Mouse (Mus musculus) E14TG2a.4 (cell line): Measurements from ENCODE around the gene Itgb3bp.

Source experiments
- H3K27me3 ChIP-seq: 2 replicates; pipeline ENCODE4 v1.6.1; 2014; ENCODE audit warnings: low read length, control low read depth; ENCODE audit not compliant: insufficient read depth
- H3K36me3 ChIP-seq: 2 replicates; pipeline ENCODE4 v1.6.1; 2014; ENCODE audit warnings: low read length, control low read depth; ENCODE audit not compliant: insufficient read depth
- H3K4me1 ChIP-seq: replicated peaks from 2 replicates; pipeline ENCODE4 v1.6.1; 2014; ENCODE audit warnings: low read depth, low read length, control low read depth
- H3K4me3 ChIP-seq: replicated peaks from 2 replicates; pipeline ENCODE4 v1.5.1; 2014; ENCODE audit warnings: mild to moderate bottlenecking, low read length
- H3K9me3 ChIP-seq: 2 replicates; pipeline ENCODE4 v1.6.1; 2014; ENCODE audit warnings: low read length, control low read depth
- CTCF ChIP-seq: conservative IDR thresholded peaks from 2 replicates; pipeline ENCODE4 v1.5.1; 2014; ENCODE audit warnings: low read length
- NANOG ChIP-seq: IDR thresholded peaks from 2 replicates; pipeline ENCODE4 v1.6.1; 2014; ENCODE audit warnings: borderline replicate concordance, low read length, mixed read lengths
- POU5F1 ChIP-seq: IDR thresholded peaks from 2 replicates; pipeline ENCODE4 v1.6.1; 2014; ENCODE audit warnings: low read length, borderline replicate concordance

Itgb3bp gene

DNA sequence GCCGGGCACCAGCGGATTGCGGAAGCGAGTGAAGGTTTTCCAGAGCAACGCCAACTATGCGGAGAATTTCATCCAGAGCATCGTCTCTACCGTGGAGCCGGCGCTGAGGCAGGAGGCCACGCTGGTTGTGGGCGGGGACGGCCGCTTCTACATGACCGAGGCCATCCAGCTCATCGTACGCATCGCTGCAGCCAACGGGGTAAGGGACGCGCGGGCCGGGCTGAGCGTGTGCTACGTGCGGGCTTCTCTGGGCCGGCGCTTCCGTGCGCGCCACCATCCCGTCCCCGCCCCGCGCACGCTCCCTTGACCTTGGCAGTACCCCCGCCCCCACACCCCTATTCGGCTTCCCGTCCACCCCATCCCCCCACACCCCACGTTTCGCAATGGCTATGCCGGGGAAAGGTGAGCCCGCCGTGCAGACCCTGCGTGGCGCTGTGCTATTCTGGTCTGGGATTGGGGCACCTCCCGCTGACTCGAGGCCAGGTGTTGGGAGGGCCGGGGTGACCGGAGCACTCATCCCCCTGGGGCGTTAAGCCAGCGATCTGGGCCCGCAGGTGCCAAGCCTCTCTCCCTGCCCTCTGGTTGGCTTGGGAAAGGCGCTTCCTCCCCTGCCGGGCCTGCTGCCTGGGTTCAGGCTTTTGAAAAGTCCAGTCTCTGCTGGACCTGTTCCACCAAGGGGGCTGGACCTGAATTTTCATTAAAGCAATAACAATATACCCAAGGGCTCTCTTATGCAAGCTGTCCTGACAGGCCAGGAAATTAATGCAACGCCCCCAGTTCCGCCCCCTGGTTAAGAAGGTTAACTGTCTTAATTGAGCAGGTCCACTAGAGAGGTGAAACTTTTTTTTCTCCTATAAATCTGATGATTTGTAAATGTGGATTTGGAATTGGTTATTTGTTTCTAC lies at the start of gene Itgb3bp:
TSS of gene Itgb3bp (minus strand) at position 201 of the 905 bp plus-strand sequence.
- TF ChIP-seq NANOG: no peak
- no peak for TF ChIP-seq CTCF
- no peak for TF ChIP-seq POU5F1
- H3K36me3 ChIP-seq: peaks cover 26% of the 10 kb centered on the region
- no peaks in the 10 kb centered on the region for H3K9me3 ChIP-seq
- H3K27me3 ChIP-seq: peaks cover 12% of the 10 kb centered on the region
- peaks cover 28% of the 10 kb centered on the region for H3K4me1 ChIP-seq
- H3K4me3 ChIP-seq: peak within 1 kb of the TSS; percentile 92

DNA sequence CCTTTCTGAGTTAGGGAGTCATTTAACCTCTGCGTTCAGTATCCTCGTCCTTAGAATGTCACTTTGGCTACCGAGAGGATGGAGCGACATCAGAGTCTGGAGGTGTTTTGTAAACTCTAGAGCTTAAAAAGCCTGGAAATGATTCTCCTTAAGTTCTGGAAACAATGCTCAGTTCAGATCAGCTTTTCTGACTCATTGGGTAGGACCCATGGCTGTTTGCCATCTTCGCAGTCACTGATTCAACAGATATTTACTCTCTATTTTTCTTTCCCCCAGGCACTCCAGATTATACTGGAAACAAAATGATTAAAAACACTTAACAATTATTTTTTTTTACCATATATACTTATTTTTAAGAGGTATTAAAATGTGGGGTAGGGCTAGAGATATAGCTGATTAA lies 49.7 kb upstream of the Itgb3bp start:
- H3K36me3 ChIP-seq: peaks cover 16% of the 10 kb centered on the region; the same call in 1 of the 2 replicates
- H3K27me3 ChIP-seq: no peaks in the 10 kb centered on the region
- H3K4me3 ChIP-seq: no peak overlapping the region
- no peaks in the 10 kb centered on the region for H3K4me1 ChIP-seq
- no peak for TF ChIP-seq POU5F1
- TF ChIP-seq NANOG: no peak
- TF ChIP-seq CTCF: no peak
- H3K9me3 ChIP-seq: no peaks in the 10 kb centered on the region

DNA sequence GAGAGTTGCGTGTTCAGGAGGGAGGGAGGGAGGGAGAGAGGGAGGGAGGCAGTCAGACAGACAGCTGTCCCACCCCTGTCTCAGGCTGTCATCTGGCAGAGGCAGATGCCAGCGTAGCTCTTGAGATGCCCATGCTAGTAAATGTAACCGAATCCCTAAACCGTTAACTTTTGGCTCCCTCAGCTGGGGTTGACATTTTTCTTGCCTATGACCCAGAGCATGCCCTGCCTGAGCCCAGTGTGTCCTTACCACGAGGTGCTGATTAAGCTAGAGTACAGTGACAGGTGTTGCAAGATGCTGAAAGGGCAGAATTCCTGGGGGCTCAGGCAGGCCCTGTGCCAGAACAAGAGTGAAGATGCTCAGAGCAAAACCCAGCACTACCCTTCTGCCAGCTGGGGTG lies 44.8 kb upstream of the Itgb3bp start:
- TF ChIP-seq NANOG (no peak), POU5F1 (no peak)
- Histone ChIP-seq H3K36me3 (peaks cover 27% of the 10 kb centered on the region), H3K4me1 (no peaks in the 10 kb centered on the region), H3K4me3 (no peak overlapping the region), H3K27me3 (no peaks in the 10 kb centered on the region), H3K9me3 (no peaks in the 10 kb centered on the region)

DNA sequence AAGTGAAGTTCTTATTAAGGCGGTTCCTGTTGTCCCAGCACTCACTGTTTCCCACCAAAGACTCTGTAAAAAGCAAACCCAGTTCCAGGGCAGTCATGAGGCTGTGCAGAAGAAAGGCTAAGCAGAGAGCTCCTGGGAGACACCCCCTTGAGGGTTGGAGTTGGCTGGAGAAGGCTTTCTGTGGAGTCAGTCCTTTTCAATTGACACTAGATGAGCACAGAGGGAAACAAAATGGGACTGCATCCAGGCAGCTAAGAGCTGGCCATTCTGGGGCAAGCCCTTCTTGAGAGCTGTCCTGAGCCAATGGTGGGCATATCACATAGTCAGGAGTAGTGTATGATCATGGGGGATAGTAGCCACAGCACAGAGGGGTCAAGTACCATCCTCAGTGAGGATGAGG lies 44.3 kb upstream of the Itgb3bp start:
- H3K27me3 ChIP-seq: no peaks in the 10 kb centered on the region
- no peaks in the 10 kb centered on the region for H3K9me3 ChIP-seq
- peaks cover 27% of the 10 kb centered on the region for H3K36me3 ChIP-seq
- H3K4me3 ChIP-seq: no peak overlapping the region
- no peaks in the 10 kb centered on the region for H3K4me1 ChIP-seq
- no peak for TF ChIP-seq POU5F1

DNA sequence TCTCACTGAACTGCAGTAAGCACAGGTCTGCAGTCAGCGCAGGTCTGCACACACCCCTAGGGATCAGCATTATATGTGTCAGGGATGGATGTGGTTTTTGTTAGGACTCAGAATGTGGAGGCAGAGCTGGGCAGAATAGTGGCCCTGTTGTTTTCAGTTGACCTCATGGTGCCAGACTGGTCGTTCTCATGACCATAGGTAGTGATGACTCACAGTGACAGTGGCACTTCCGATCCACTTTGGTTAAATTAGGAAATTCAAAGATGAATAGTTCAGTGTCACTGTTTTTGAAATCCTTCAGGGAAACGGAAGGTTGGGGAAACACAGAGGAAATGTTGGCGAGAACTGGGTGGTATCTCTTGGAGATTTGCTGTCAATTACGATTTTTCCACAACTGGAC lies 43.3 kb upstream of the Itgb3bp start:
- H3K4me1 ChIP-seq: no peaks in the 10 kb centered on the region
- TF ChIP-seq CTCF (no peak), NANOG (no peak), POU5F1 (no peak)
- H3K4me3 ChIP-seq: no peak overlapping the region
- H3K9me3 ChIP-seq: no peaks in the 10 kb centered on the region
- H3K27me3 ChIP-seq: no peaks in the 10 kb centered on the region
- peaks cover 27% of the 10 kb centered on the region for H3K36me3 ChIP-seq

DNA sequence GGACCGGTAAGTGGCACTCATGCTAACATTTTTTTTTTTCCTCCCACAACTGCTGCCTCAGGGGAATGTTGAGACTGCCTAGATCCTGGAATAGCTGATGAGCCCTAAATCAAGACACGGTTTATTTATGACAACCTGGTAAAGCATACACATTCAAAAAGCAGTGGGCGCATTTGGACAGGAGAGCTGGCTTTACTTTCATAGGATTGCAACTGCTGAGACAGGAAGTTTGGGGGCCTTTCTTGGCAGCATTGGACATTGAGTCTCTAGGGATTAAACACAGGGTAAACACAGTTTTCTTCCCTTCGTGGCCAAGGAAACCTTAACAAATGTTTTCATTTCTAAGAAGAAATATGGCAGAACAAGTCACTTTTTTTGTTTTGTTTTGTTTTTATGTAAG lies 40.5 kb upstream of the Itgb3bp start:
- Histone ChIP-seq H3K9me3 (no peaks in the 10 kb centered on the region), H3K36me3 (peaks cover 35% of the 10 kb centered on the region), H3K4me3 (no peak overlapping the region), H3K27me3 (no peaks in the 10 kb centered on the region), H3K4me1 (no peaks in the 10 kb centered on the region)
- TF ChIP-seq CTCF (no peak), POU5F1 (no peak), NANOG (no peak)

DNA sequence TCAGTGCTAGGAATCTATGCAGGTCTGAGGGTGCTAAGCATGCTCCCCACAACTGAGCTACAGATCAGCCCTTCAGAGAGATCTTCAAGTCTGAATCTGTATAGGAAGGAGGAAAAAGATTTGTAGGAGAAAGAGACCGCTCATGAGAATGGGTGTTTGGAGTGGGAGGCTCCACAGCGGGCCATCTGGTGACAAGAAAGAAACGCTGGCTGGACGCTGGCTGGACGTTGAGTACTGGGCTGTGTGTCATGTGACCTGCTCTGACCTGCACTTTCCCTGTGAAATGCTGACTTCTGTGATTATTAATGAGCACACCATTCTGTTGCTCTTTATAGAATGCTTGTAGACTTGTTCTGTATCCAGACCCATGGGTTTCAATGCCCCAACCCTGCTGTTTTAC lies 39.7 kb upstream of the Itgb3bp start:
- no peaks in the 10 kb centered on the region for H3K4me1 ChIP-seq
- peaks cover 39% of the 10 kb centered on the region for H3K36me3 ChIP-seq
- H3K4me3 ChIP-seq: no peak overlapping the region
- no peaks in the 10 kb centered on the region for H3K9me3 ChIP-seq
- no peak for TF ChIP-seq CTCF
- TF ChIP-seq POU5F1: no peak
- no peak for TF ChIP-seq NANOG
- no peaks in the 10 kb centered on the region for H3K27me3 ChIP-seq

DNA sequence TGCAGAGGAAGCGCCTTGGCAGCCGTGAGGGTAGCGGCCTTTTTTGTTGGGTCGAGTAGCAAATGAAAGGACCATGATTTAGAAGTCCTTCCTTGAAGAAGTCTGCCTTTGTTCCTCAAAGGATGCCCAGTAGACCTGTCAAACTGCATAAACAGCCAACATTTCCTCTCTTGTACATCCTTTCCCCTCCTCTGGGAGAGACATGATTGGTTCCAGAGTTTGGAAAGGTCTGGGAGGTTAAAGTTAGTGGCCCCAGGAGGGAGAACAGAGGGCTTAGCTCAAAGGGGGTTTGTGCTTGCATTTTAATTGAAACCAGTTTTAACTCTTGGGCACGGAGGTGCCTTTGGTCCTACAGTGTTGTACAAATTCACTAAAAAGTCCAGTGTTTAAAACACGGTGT lies 36.9 kb upstream of the Itgb3bp start:
- Histone ChIP-seq H3K27me3 (no peaks in the 10 kb centered on the region), H3K4me1 (no peaks in the 10 kb centered on the region), H3K4me3 (no peak overlapping the region), H3K36me3 (peaks cover 40% of the 10 kb centered on the region), H3K9me3 (no peaks in the 10 kb centered on the region)
- no peak for TF ChIP-seq CTCF
- no peak for TF ChIP-seq NANOG
- no peak for TF ChIP-seq POU5F1

DNA sequence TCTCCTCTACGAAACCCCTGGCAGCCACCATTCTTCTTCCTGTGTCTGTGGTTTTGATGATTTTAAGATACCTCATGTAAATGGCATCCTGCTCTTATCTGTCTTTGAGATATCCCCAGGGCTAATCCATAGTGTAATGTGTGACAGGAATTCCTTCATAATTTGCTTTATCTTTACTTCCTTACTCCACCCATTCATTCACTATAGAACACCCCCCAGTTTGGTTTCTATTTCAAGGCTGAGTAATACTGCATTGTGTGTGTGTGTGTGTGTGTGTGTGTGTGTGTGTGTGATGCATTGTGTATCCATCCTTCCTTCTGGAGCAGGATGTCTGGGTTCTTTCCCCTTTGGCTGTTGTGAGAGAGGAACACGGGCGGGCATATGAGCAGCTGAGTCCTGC lies 29.7 kb upstream of the Itgb3bp start:
- Histone ChIP-seq H3K4me1 (no peaks in the 10 kb centered on the region), H3K4me3 (no peak overlapping the region)

More for the DNA sequence above, 29.7 kb upstream of the Itgb3bp start:
- H3K9me3 ChIP-seq: no peaks in the 10 kb centered on the region
- H3K27me3 ChIP-seq: no peaks in the 10 kb centered on the region
- peaks cover 11% of the 10 kb centered on the region for H3K36me3 ChIP-seq
- no peak for TF ChIP-seq CTCF
- TF ChIP-seq POU5F1: no peak
- no peak for TF ChIP-seq NANOG
